Mouse (Mus musculus): ENCODE data around the gene Snn.

DNA sequence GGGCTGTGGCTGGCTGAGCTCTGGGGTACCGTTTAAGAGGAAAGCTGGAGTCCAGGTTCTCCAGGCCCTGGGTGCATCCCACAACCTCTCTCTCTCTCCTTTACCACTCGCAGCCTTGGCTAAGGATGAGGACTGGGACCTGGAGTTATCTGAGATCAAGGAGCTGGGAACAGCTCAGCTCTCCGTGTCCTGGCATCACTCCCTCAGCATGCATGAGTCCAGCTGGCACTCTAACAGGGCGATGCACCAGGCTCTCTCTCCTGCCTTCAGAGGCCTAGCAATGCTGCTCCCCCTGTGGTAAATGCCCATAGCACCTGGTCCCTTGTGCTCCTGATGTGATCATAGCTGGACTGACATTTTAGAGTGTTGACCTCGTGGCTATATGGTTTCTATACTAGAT lies 10.4 kb downstream of the Snn start:
- TF ChIP-seq CTCF (IDR thresholded peaks at IDR 0.05; ENCODE audit: insufficient read depth, low read length) (no peak), POLR2A (IDR thresholded peaks at IDR 0.05; ENCODE audit: borderline replicate concordance, extremely low read depth, low read depth, low read length) (no peak)

Data from lung, adult 2 months (tissue).